Mouse (Mus musculus) heart, adult 2 months (tissue): Measurements from ENCODE around the gene Tiam2. TPM values are rescaled to one million over a fixed set of nuclear protein-coding genes. Genes with fewer than 3 reads are reported as not detected.

Experiments
- DNase-seq, 2 experiments: peaks; one replicate each; pipeline ENCODE4 v3.0.0; 2021
- H3K27ac ChIP-seq: fragments of 200-600 bp; 2 replicates; pipeline ENCODE4 v1.8.1; 2022
- H3K27me3 ChIP-seq: fragments of 200-500 bp; 2 replicates; pipeline ENCODE4 v1.6.1; 2012; ENCODE audit warnings: mild to moderate bottlenecking, low read length, inconsistent platforms, mixed read lengths; ENCODE audit not compliant: control insufficient read depth, insufficient read depth
- H3K36me3 ChIP-seq: fragments of 200-500 bp; 2 replicates; pipeline ENCODE4 v1.6.1; 2012; ENCODE audit warnings: low read length, inconsistent platforms; ENCODE audit not compliant: control insufficient read depth, insufficient read depth
- H3K4me1 ChIP-seq: fragments of 200-500 bp; 2 replicates; pipeline ENCODE4 v1.6.1; 2011; ENCODE audit warnings: low read length; ENCODE audit not compliant: control insufficient read depth, insufficient read depth
- H3K4me3 ChIP-seq: fragments of 200-600 bp; 2 replicates; pipeline ENCODE4 v1.8.1; 2022
- H3K79me2 ChIP-seq: fragments of 200-500 bp; replicated peaks from 2 replicates; pipeline ENCODE4 v1.6.1; 2012; ENCODE audit warnings: mild to moderate bottlenecking, inconsistent platforms, low read length, moderate library complexity, mixed read lengths; ENCODE audit not compliant: control insufficient read depth, insufficient read depth
- H3K9ac ChIP-seq: fragments of 200-500 bp; 2 replicates; pipeline ENCODE4 v1.6.1; 2012; ENCODE audit warnings: low read depth, mild to moderate bottlenecking, control low read depth, inconsistent platforms, low read length, mixed read lengths
- CTCF ChIP-seq: fragments of 200-600 bp; IDR thresholded peaks from 2 replicates; pipeline ENCODE4 v1.8.1; 2022; ENCODE audit warnings: antibody characterized with exemption, mild to moderate bottlenecking, moderate library complexity
- EP300 ChIP-seq: fragments of 200-500 bp; IDR thresholded peaks from 2 replicates; pipeline ENCODE4 v1.6.1; 2011; ENCODE audit warnings: low read depth, low read length, control low read depth; ENCODE audit not compliant: insufficient read depth
- POLR2A ChIP-seq: fragments of 200-500 bp; IDR thresholded peaks from 2 replicates; pipeline ENCODE4 v1.6.1; 2011; ENCODE audit warnings: mild to moderate bottlenecking, low read depth, low read length, control low read depth; ENCODE audit not compliant: insufficient read depth
- WGBS: fragments of 180-500 bp; shearing (Covaris S2); methylation state at CpG from one replicate; pipeline ENCODE4 v1.1.7; 2018; 5-methylcytosine and 5-hydroxymethylcytosine counted together
- intact Hi-C: fragments of 180-260 bp; cut with DNase I; formaldehyde crosslinking; loops from one replicate; pipeline ENCODE4 v1.15.1; 2025
- polyA plus RNA-seq: library from polyadenylated mRNA; depleted of rRNA; stranded (reverse); fragments of >200 nt; gene quantifications from 2 replicates; pipeline ENCODE4 v1.2.3, GENCODE M21; 2012
- total RNA-seq, 2 experiments: library from RNA; stranded (reverse); gene quantifications; 2 replicates each; pipeline ENCODE4 v1.2.3; 2021

Gene Tiam2
- total and polyA plus RNA-seq, 3 experiments, result 1.1 to 2.7 (median 2.3) TPM

DNA sequence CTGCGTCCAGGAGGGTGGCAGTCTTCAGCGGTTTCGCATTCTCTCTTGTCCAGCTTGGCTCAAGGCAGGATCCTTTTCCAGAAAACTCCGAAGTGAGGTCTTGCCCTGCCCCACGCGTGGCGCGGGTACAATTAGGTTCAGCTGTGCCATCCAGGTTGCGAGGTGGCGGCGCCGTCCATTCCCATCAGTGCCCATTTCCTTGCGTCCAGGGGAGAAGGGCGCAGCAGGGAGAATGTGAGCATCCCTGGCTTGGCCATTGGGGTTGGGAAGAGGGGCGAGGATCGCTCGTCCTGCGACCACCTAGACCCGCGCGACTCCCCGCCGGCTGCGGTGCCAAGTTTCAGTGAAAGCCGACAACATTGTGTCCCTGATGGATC lies 518 bp downstream of the Tiam2 start:
- Histone ChIP-seq H3K27me3 (no peaks in the 10 kb centered on the region), H3K9ac (peak overlapping the region; percentile 47), H3K27ac (peak overlapping the region; percentile 20; the same call in 1 of the 2 replicates), H3K79me2 (no peaks in the 10 kb centered on the region), H3K36me3 (no peaks in the 10 kb centered on the region), H3K4me1 (peaks cover 1% of the 10 kb centered on the region; the same call in 1 of the 2 replicates), H3K4me3 (peak overlapping the region; percentile 68)
- DNase-seq, result no peak
- TF ChIP-seq CTCF (no peak), EP300 (no peak), POLR2A (no peak)
- WGBS, result 1% methylated on average over 25 of the region's 25 CpGs
- intact Hi-C loops, result no loop called here

DNA sequence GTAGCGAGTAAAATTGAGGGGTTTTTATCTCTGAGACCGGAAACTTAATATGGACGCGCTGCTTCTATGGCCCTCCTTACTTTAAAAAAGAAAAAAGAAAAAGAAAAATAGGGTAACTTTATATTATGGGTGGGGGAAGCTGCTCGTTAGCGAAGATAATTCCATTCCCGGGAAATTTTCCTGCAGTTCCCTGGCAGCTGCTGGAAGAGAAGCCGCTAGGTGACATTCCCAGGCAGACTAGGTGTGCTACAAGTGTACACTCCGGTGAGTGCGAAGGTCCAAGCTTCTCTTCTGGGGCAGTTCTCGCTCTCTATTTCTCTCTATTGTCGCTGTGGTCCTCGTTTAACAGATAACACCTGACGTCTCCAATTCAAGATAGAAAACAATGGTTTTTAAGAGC lies 962 bp downstream of the Tiam2 start:
- Histone ChIP-seq H3K9ac (no peak overlapping the region), H3K27me3 (no peaks in the 10 kb centered on the region), H3K79me2 (no peaks in the 10 kb centered on the region), H3K4me3 (peak overlapping the region; percentile 68), H3K27ac (no peak overlapping the region), H3K36me3 (no peaks in the 10 kb centered on the region), H3K4me1 (peaks cover 1% of the 10 kb centered on the region; the same call in 1 of the 2 replicates)
- 17% methylated on average over 14 of the region's 14 CpGs for WGBS
- intact Hi-C loops, result no loop called here
- TF ChIP-seq CTCF (no peak), EP300 (no peak), POLR2A (no peak)
- no peak for DNase-seq

DNA sequence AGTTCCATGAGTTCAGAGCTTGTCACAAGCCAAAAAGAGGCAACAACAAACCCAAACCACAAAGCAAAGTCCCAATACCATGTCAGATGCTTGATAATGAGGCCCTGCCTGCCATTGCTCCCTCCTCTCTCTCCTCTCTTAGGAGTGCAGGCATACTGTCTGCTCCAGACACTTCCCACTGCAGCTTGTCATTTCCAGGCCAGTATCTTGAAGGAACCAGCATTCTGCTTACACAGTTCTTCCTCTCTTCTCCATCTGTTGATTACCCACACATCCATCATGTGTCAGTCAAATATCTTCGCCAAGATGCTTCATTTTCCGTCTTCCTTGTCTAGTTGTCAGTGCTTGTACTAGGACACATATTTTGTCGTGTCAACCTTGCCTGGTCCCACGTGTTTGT lies 2.4 kb downstream of the Tiam2 start:
- Histone ChIP-seq H3K4me1 (peaks cover 1% of the 10 kb centered on the region; the same call in 1 of the 2 replicates), H3K27me3 (no peaks in the 10 kb centered on the region), H3K27ac (no peak overlapping the region), H3K9ac (no peak overlapping the region), H3K79me2 (no peaks in the 10 kb centered on the region), H3K36me3 (no peaks in the 10 kb centered on the region), H3K4me3 (no peak overlapping the region)
- intact Hi-C loops, result no loop called here
- TF ChIP-seq EP300, result no peak
- no peak for TF ChIP-seq POLR2A
- TF ChIP-seq CTCF, result no peak
- WGBS, result 82% methylated on average over 4 of the region's 4 CpGs
- no peak for DNase-seq

DNA sequence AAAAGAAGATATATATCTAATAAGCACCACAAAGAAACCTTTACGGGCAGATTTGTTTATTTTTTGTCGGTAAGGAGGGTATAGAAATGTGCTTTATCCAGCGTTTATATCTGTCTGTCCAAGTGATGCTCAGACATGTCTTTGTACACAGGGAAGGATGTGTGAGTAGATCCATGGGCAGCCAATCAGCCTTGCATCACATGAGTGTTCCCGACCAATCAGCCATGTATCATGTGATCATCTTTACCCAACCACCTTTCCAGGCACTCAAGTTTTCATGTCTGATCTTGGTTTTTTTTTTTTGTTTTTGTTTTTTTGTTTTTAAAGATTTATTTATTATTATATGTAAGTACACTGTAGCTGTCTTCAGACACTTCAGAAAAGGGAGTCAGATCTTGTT lies 3.1 kb downstream of the Tiam2 start:
- peaks cover 1% of the 10 kb centered on the region; the same call in 1 of the 2 replicates for H3K4me1 ChIP-seq
- no peaks in the 10 kb centered on the region for H3K79me2 ChIP-seq
- no peak for TF ChIP-seq CTCF
- TF ChIP-seq POLR2A, result no peak
- no peak for DNase-seq
- no peak overlapping the region for H3K9ac ChIP-seq
- intact Hi-C loops, result no loop called here
- no peak overlapping the region for H3K27ac ChIP-seq
- no peaks in the 10 kb centered on the region for H3K36me3 ChIP-seq
- H3K27me3 ChIP-seq, result no peaks in the 10 kb centered on the region
- H3K4me3 ChIP-seq, result no peak overlapping the region
- WGBS, result 94% methylated on average over 4 of the region's 4 CpGs

DNA sequence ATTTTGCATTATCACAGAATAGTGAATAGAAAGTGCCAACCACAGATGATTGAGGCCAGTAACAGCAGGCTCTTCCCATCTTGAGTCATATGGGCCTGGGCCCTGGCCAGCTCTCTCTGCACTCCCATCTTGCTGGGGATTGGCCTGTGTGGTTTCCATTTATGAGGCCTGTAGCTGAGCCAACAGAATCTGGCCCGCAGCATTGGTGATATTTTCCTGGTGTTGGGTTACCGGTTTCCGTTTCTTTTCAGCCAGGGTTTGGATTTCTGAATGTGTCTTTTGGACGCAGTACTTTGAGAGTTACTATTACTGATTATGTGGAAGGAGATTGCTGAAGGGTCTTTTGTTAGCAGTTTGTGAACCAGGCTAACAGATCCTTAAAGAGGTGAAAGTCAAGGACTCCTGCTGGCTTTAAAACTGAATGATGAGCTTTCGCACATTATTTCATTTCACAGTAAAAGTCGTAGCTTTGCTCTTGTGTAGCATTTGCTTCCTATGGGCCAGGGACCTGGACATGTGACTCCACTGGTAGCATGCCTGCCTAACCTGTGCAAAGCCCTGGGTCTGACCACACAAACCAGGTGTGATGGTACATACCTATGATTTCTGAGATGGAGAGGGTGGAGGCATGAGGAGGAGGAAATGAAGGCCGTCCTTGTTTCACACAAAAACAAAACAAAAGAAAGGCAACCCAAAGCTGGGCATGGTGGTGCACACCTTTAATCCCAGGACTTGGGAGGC lies 5.5 kb downstream of the Tiam2 start:
- intact Hi-C loops, result no loop called here
- H3K4me1 ChIP-seq, result peaks cover 1% of the 10 kb centered on the region; the same call in 1 of the 2 replicates
- H3K9ac ChIP-seq, result no peak overlapping the region
- TF ChIP-seq CTCF, result no peak
- no peak for TF ChIP-seq POLR2A
- no peak for TF ChIP-seq EP300
- H3K79me2 ChIP-seq, result no peaks in the 10 kb centered on the region
- no peak overlapping the region for H3K4me3 ChIP-seq
- no peak overlapping the region for H3K27ac ChIP-seq
- no peaks in the 10 kb centered on the region for H3K36me3 ChIP-seq
- WGBS, result 72% methylated on average over 7 of the region's 7 CpGs
- peak in 1 of 2 experiments; percentile 36 for DNase-seq
- no peaks in the 10 kb centered on the region for H3K27me3 ChIP-seq

DNA sequence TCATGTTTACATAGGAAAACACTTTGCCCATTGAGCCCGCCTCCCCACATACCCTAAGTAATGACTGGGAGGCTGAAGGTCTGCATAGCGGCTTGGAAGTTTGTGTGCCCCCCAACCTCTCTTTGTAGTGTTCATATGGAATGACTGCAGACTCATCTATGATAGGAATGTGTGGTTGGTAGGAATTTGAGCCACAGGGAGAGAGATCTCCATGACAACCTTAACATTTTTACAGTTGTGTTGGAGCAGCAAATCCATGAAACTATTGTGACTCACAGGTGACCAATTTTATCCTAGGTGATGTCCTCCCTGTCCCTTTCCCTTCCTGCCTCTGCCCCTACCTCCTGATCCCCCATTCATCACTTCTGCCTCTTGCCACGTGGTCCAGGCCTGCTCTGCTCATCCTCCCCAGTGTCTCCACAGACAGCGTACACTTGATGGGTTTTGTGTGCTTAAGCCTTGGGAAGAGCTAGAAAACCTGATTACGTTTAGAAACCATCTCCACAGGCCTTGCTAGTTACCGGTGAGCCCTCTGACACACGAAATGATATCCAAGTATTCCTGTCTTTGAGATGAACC lies 9.9 kb downstream of the Tiam2 start:
- Histone ChIP-seq H3K27me3 (no peaks in the 10 kb centered on the region), H3K4me1 (peaks cover 1% of the 10 kb centered on the region; the same call in 1 of the 2 replicates), H3K79me2 (no peaks in the 10 kb centered on the region), H3K9ac (no peak overlapping the region), H3K4me3 (no peak overlapping the region), H3K27ac (no peak overlapping the region), H3K36me3 (no peaks in the 10 kb centered on the region)
- TF ChIP-seq EP300 (no peak), POLR2A (no peak), CTCF (no peak)
- DNase-seq, result no peak
- intact Hi-C loops, result no loop called here
- 88% methylated on average over 7 of the region's 7 CpGs for WGBS
